Mouse (Mus musculus) cerebellum, adult 2 months (tissue): Measurements from ENCODE around the gene Hyal2.

Experiments used
- CTCF ChIP-seq: fragments of 200-500 bp; IDR thresholded peaks from 2 replicates; pipeline ENCODE4 v1.5.1; 2011; ENCODE audit warnings: low read depth, mild to moderate bottlenecking, control low read depth, low read length, moderate library complexity, borderline replicate concordance; ENCODE audit not compliant: insufficient read depth
- POLR2A ChIP-seq: fragments of 200-500 bp; IDR thresholded peaks from 2 replicates; pipeline ENCODE4 v1.6.1; 2011; ENCODE audit warnings: low read length, control low read depth, borderline replicate concordance; ENCODE audit not compliant: insufficient read depth

GRCm38 (mm10) chr9:107578587-107578986, 10.8 kb downstream of the Hyal2 start, which contains the start of gene Naa80:
- TF ChIP-seq CTCF (no peak), POLR2A (no peak)
